Mouse (Mus musculus) hindbrain, embryonic 12.5 days (tissue): ENCODE data around the gene Pdk2. TPM values are rescaled to one million over a fixed set of nuclear protein-coding genes. Genes with fewer than 3 reads are reported as not detected.

ENCODE experiments used
- ATAC-seq: fragments of 200-750 bp; cut with Nextera tagmentation; 2 replicates; pipeline ENCODE4 v1.8.0; 2017; ENCODE audit warnings: moderate TSS enrichment; ENCODE audit not compliant: low FRiP score
- H3K27ac ChIP-seq: fragments of 300-500 bp; sonication (generic); 2 replicates; pipeline ENCODE4 v1.5.1; 2016; ENCODE audit warnings: mild to moderate bottlenecking
- H3K27me3 ChIP-seq: fragments of 300-500 bp; sonication (generic); 2 replicates; pipeline ENCODE4 v1.6.1; 2016; ENCODE audit warnings: mild to moderate bottlenecking
- H3K36me3 ChIP-seq: fragments of 300-500 bp; sonication (generic); 2 replicates; pipeline ENCODE4 v1.6.1; 2016; ENCODE audit warnings: mild to moderate bottlenecking
- H3K4me1 ChIP-seq: fragments of 300-500 bp; sonication (generic); 2 replicates; pipeline ENCODE4 v1.6.1; 2016
- H3K4me2 ChIP-seq: fragments of 300-500 bp; sonication (generic); replicated peaks from 2 replicates; pipeline ENCODE4 v1.6.1; 2016; ENCODE audit warnings: mild to moderate bottlenecking
- H3K4me3 ChIP-seq: fragments of 300-500 bp; sonication (generic); 2 replicates; pipeline ENCODE4 v1.5.1; 2016; ENCODE audit warnings: mild to moderate bottlenecking
- H3K9ac ChIP-seq: fragments of 300-500 bp; sonication (generic); 2 replicates; pipeline ENCODE4 v1.6.1; 2016; ENCODE audit warnings: mild to moderate bottlenecking, moderate library complexity
- H3K9me3 ChIP-seq: fragments of 300-500 bp; sonication (generic); replicated peaks from 2 replicates; pipeline ENCODE4 v1.6.1; 2016; ENCODE audit warnings: mild to moderate bottlenecking
- WGBS: fragments of 180-500 bp; shearing (Covaris S2); methylation state at CpG from one replicate; pipeline ENCODE4 v1.1.7; 2016; 5-methylcytosine and 5-hydroxymethylcytosine counted together
- polyA plus RNA-seq: library from polyadenylated mRNA; unstranded; fragments of >200 nt; fragmentation: Nextera tagmentation; extraction: Ambion mirVana; gene quantifications from 2 replicates; pipeline ENCODE4 v1.2.1, GENCODE M21; 2016

Gene Pdk2
- polyA plus RNA-seq, 1 experiment from 2014 or later = 22.5 TPM

DNA sequence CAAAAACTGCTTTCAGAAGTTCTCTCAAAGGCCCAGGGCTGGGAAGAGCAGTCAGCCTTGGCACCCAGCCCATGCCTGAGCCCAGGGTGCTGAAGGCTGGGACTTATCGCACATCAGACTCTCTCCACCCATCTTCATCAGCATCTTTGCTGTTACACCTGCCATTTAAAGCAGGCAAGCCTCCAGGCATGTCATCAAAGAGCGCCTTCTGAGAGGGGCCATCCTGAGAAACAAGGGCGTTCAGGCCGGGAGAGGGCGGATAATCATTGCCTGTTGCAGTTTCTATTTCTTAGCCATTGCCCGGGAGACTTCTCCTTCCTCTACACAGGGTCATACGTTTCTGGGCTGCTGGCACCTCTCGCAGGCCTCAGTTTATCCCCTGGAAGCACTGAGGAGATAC lies 53.3 kb downstream of the Pdk2 start:
- Histone ChIP-seq H3K27ac (no peak overlapping the region), H3K4me2 (no peak overlapping the region), H3K9me3 (no peaks in the 10 kb centered on the region), H3K9ac (no peak overlapping the region), H3K36me3 (no peaks in the 10 kb centered on the region), H3K27me3 (no peaks in the 10 kb centered on the region), H3K4me1 (peaks cover 34% of the 10 kb centered on the region), H3K4me3 (no peak overlapping the region)
- 86% methylated on average over 8 of the region's 8 CpGs for WGBS
- no peak for ATAC-seq

DNA sequence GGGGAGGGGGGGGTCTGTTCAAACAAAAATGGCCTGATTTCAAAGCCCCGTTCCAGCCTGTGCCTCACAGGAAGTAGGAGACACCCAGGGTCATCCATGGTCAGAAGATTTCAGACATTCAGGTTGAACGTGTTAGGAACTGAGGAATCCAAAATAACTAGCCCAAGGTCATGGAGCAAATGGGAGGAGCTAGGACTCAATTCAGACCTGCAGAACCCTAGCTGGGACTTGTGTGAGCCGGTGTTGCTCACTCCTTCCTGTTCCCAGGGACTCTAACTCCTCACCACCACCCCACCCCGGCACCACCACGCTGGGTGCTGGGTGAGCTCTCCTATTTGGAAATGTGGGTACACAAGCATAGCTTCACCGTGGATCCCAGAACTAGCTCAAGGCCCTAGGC lies 53.8 kb downstream of the Pdk2 start:
- WGBS = 46% methylated on average over 6 of the region's 6 CpGs
- Histone ChIP-seq H3K27me3 (no peaks in the 10 kb centered on the region), H3K36me3 (no peaks in the 10 kb centered on the region), H3K4me3 (no peak overlapping the region), H3K4me2 (no peak overlapping the region), H3K9me3 (no peaks in the 10 kb centered on the region), H3K27ac (no peak overlapping the region), H3K9ac (no peak overlapping the region), H3K4me1 (peaks cover 29% of the 10 kb centered on the region)
- ATAC-seq = no peak

DNA sequence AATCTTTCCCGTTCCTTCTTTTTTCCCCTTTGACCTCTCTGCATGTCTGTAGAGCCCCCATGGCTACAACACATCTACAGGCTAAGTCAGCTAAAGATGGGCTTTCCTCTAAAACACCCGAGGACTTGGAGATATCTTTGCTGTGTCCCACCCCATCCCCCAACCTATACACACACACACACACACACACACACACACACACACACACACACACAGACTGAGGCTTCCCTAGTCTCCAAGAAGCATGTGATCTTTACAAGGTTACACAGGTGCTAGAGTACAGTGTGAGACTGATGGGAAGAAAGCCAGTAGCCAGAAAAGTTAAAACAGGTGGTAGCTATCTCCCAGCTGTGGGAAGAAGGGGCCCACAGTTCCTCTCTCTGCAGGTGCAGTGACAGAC lies 54.7 kb downstream of the Pdk2 start:
- no peak overlapping the region for H3K27ac ChIP-seq
- ATAC-seq = no peak
- WGBS = 62% methylated on average over 2 of the region's 2 CpGs

DNA sequence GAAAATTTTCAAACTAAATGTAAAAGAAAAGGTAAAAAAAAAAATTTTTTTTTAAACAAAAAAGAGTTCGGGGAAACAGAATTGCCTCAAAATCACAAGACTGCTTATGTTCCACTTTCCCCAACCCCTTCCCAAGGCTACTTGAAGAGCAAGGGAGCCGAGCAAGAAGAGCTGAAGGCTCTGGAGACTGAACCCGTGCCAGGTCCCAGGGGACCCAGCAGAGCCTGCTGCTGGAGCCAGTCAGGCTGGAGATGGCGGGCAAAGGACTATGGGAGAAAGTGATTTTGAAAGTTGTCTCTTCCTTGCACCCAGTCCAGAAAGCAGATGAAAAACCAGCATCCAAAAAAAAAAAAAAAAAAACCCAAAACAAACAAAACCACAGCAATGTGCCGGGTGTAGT lies 55.3 kb downstream of the Pdk2 start:
- Histone ChIP-seq H3K9ac (no peak overlapping the region), H3K27ac (no peak overlapping the region), H3K4me1 (peaks cover 26% of the 10 kb centered on the region), H3K36me3 (no peaks in the 10 kb centered on the region), H3K4me3 (no peak overlapping the region), H3K4me2 (no peak overlapping the region), H3K9me3 (no peaks in the 10 kb centered on the region), H3K27me3 (no peaks in the 10 kb centered on the region)
- 73% methylated on average over 5 of the region's 5 CpGs for WGBS
- no peak for ATAC-seq

More for the DNA sequence above, 54.7 kb downstream of the Pdk2 start:
- no peaks in the 10 kb centered on the region for H3K36me3 ChIP-seq
- peaks cover 26% of the 10 kb centered on the region for H3K4me1 ChIP-seq
- no peak overlapping the region for H3K4me3 ChIP-seq
- H3K4me2 ChIP-seq = no peak overlapping the region
- H3K9me3 ChIP-seq = no peaks in the 10 kb centered on the region
- H3K27me3 ChIP-seq = no peaks in the 10 kb centered on the region
- H3K9ac ChIP-seq = no peak overlapping the region

DNA sequence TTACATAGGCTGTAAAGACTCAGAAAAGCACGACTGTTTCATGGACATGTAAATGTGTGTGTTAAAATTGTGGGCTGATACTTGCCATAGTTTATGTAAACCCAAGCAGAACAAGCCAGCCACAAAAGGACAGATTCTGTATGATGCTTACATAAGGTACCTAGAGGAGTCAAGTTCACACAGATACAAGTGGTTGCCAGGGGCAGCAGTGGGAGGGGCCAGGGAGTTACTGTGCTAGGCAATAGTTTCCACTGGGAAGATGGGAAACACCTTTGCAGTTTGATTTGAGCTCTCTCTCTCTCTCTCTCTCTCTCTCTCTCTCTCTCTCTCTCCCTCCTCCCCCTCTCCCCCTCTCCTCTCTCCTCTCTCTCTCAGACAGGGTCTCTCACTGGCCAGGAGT lies 56.0 kb downstream of the Pdk2 start:
- no peak for ATAC-seq
- Histone ChIP-seq H3K4me3 (no peak overlapping the region), H3K27ac (no peak overlapping the region), H3K4me1 (peaks cover 20% of the 10 kb centered on the region), H3K9me3 (no peaks in the 10 kb centered on the region), H3K9ac (no peak overlapping the region), H3K27me3 (no peaks in the 10 kb centered on the region), H3K36me3 (no peaks in the 10 kb centered on the region), H3K4me2 (no peak overlapping the region)
- 55% methylated on average over 1 of the region's 1 CpGs for WGBS

DNA sequence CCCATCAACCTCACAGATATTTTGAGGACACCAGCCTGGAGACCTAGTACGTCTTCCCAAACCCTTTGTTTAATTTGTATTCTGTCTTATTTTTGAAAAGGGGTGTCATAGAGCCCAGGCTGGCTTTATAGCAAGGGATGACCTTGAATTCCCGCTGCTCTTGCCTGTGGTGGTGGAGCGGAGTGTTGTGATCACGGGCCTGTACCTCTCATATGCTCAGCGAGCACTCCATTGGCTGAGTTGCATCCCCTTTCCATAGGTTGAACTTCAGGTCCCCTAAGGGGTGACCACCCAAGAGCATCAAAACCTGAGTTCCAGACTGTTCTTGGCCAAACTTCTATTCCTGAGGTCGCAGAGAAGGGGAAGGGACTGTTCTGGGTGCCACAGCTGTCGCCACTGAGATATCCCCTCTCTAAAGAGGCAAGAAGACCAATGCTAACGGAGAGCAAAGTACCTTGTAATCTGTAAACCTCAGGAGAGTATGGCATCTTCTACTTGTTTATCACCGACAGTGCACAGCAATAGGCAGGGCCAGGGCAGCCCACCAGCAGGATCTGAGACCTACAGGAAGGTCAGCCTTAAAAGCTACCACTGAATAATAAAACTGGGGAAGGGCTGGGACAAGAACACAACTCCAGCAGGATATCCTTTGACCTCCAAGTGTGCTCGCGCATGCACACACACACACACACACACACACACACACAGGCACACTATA lies 61.5 kb downstream of the Pdk2 start:
- Histone ChIP-seq H3K4me2 (peak overlapping the region; percentile 44), H3K27me3 (no peaks in the 10 kb centered on the region), H3K36me3 (no peaks in the 10 kb centered on the region), H3K27ac (no peak overlapping the region; the same call in 1 of the 2 replicates), H3K9me3 (no peaks in the 10 kb centered on the region), H3K9ac (0 out of 2 replicates have a peak overlapping the region, but pooled peaks have one; percentile 19), H3K4me3 (peak overlapping the region; percentile 10; the same call in 1 of the 2 replicates), H3K4me1 (peaks cover 14% of the 10 kb centered on the region)
- peak; percentile 30; the same call in 1 of the 2 replicates for ATAC-seq
- WGBS = 75% methylated on average over 11 of the region's 11 CpGs

DNA sequence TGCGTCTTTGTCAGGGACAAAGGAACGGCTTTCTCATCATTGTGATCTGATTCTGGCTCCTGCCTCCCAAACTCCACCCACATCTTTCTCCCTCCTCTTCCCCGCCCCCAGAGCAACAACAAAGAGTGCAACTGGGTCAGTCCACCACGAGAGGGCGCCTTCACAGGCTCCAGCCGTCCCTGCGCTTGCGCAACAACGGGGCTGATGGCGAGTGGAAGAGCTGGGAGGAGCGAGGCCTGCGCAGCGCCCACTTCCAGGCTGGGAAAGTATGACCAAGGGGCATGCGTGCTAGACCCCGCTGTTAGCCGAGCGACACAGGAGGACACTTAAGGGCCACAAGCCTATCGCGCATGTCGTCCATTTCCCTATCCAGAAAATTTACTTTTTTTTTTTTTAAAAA lies 62.2 kb downstream of the Pdk2 start:
- H3K4me3 ChIP-seq = peak overlapping the region; percentile 10; the same call in 1 of the 2 replicates

DNA sequence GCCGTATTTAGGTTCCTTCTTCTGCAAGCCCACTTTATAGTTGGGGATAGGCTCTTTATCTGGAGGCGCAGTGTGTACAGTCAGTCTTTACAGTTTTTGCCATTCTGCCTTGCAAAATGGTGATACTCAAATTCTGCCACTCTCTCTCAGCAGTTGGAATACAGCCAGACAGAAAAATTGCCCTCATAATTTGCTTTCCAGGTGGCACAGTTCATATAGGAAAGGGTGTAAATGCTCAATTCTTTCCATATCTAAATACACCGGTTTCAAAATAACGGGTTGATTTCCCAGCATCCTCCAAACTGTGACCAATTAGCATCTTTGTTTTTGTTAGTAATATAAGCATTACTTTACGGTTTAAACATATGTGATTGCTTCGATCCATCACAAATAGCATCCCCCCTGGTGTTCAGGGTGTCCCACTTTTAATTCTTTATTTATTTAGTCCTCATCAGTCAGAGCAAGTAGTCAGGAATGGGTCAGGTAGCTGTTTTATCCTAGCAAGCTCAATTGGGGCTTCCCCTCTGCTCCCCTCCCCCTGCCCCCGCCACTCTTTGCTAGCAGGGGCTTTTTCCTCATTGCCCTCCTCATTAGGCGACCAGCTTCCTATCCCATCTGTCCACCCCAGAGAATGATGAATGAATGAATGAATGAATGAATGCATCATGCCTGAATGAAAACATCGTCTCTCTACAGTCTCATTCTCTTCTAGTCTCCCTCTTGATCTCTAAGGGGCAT lies 62.8 kb downstream of the Pdk2 start:
- H3K9me3 ChIP-seq = no peaks in the 10 kb centered on the region
- WGBS = 38% methylated on average over 9 of the region's 9 CpGs
- no peaks in the 10 kb centered on the region for H3K27me3 ChIP-seq
- 0 out of 2 replicates have a peak overlapping the region, but pooled peaks have one; percentile 46 for H3K9ac ChIP-seq
- H3K36me3 ChIP-seq = no peaks in the 10 kb centered on the region
- H3K4me1 ChIP-seq = peaks cover 15% of the 10 kb centered on the region
- peak overlapping the region; percentile 10; the same call in 1 of the 2 replicates for H3K4me3 ChIP-seq
- peak; percentile 78 for ATAC-seq
- peak overlapping the region; percentile 44 for H3K4me2 ChIP-seq
- H3K27ac ChIP-seq = peak overlapping the region; percentile 91

More for the DNA sequence above, 62.2 kb downstream of the Pdk2 start:
- peak; percentile 96 for ATAC-seq
- Histone ChIP-seq H3K9me3 (no peaks in the 10 kb centered on the region), H3K4me2 (peak overlapping the region; percentile 44), H3K4me1 (peaks cover 14% of the 10 kb centered on the region), H3K36me3 (no peaks in the 10 kb centered on the region), H3K27ac (peak overlapping the region; percentile 91), H3K27me3 (no peaks in the 10 kb centered on the region), H3K9ac (0 out of 2 replicates have a peak overlapping the region, but pooled peaks have one; percentile 46)
- under 1% methylated on average over 20 of the region's 20 CpGs for WGBS

Other genes starting within 250 kb of the Pdk2 start
- 508 and 685 TPM in 2 replicates for gene Col1a1, start 105.1 kb downstream of the Pdk2 start, polyA plus RNA-seq
- gene Hils1, start 73.8 kb downstream of the Pdk2 start, polyA plus RNA-seq = not detected in 2 replicates
- 0.43 and 1.5 TPM in 2 replicates for gene Sgca, start 65.0 kb downstream of the Pdk2 start, polyA plus RNA-seq
- gene Ppp1r9b, start 50.3 kb downstream of the Pdk2 start, polyA plus RNA-seq = 16.8 and 18.5 TPM in 2 replicates
- gene Samd14, start 31.5 kb downstream of the Pdk2 start, polyA plus RNA-seq = 94.6 and 106 TPM in 2 replicates
- gene Itga3, start 35.4 kb upstream of the Pdk2 start, polyA plus RNA-seq = 8.0 and 9.0 TPM in 2 replicates
- 4.7 and 7.3 TPM in 2 replicates for gene Dlx3, start 78.8 kb upstream of the Pdk2 start, polyA plus RNA-seq
- 0.21 and 1.2 TPM in 2 replicates for gene Dlx4, start 104.9 kb upstream of the Pdk2 start, polyA plus RNA-seq
- 0.18 and 0.22 TPM in 2 replicates for gene Tac4, start 220.2 kb upstream of the Pdk2 start, polyA plus RNA-seq